Mouse (Mus musculus) C2C12 (cell line): Measurements from ENCODE around the gene Ece2.

Source experiments
- CTCF ChIP-seq: IDR thresholded peaks from one replicate; pipeline ENCODE4 v1.5.1; 2011; ENCODE audit not compliant: control insufficient read depth, insufficient read depth, insufficient read length
- FOSL1 ChIP-seq: IDR thresholded peaks from one replicate; pipeline ENCODE4 v1.8.0; 2011; ENCODE audit warnings: mild to moderate bottlenecking, low read length; ENCODE audit not compliant: poor library complexity, insufficient read depth, severe bottlenecking
- MYOG ChIP-seq: IDR thresholded peaks from one replicate; pipeline ENCODE4 v1.6.1; 2011; ENCODE audit not compliant: control insufficient read depth, insufficient read length; ENCODE audit errors: extremely low read depth
- USF1 ChIP-seq: IDR thresholded peaks from one replicate; pipeline ENCODE4 v1.6.1; 2011; ENCODE audit warnings: low read depth, mild to moderate bottlenecking, control low read depth, moderate library complexity

- no peak for TF ChIP-seq CTCF
- no peak for TF ChIP-seq USF1
- no peak for TF ChIP-seq MYOG
- no peak for TF ChIP-seq FOSL1
Observed at GRCm38 (mm10) chr16:20610501-20611356, 18.9 kb upstream of the Ece2 start.
